In the genomic region with DNA sequence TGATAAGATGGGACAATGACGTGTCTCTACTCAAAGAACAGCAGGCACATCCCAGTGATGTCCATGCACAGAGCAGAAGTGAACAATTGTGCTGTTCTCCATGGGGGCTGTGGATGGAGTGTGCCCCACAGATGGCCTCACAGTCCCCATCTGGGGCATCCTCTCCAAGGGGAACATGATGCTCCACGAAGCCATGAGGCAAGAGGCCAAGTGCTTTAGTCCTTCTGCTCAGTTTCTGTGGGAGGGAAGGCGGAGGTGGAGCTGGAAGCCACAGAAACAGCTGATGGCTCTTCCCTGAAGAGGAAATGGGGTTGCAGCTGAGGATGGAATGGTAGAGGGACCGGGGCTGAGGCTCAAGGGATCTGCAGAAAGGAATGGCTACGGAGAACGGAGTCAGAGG, we compare ENCODE assay signal across 16 mouse cellular contexts.
DNase-seq lines count a peak whose midpoint lies in the region; ATAC-seq lines count a peak whose summit lies in the region.
"Had no signal": no experiment of that assay in that cellular context is flagged by ENCODE, and none has a peak within 500 bp of the region (broad histone marks: within the 10 kb centered on the region; RNA-seq: fewer than 3 reads in every experiment).

No protein-coding gene starts in this region.

- H3K4me3 ChIP-seq in heart, embryonic 12.5 days: no peak overlapping the region
- H3K4me3 ChIP-seq in intestine, embryonic 16.5 days (ENCODE audit: low read length): no peak overlapping the region
- H3K4me3 ChIP-seq: embryonic facial prominence, embryonic 15.5 days; heart, embryonic 15.5 days had no signal

- H3K4me1 ChIP-seq in heart, embryonic 12.5 days (replicated peaks): peaks cover 3% of the 10 kb centered on the region; the same call in 1 of the 2 replicates
- no peaks in the 10 kb centered on the region for H3K4me1 ChIP-seq in intestine, embryonic 16.5 days (ENCODE audit: control insufficient read depth, insufficient read depth, low read length)
- H3K4me1 ChIP-seq: embryonic facial prominence, embryonic 15.5 days; heart, embryonic 15.5 days had no signal

- ATAC-seq in heart, embryonic 12.5 days (ENCODE audit: insufficient number of reproducible peaks, low FRiP score): no peak
- no peak for ATAC-seq in monocyte, adult 5-6 weeks (replicated peaks; ENCODE audit: insufficient number of reproducible peaks, low FRiP score, low TSS enrichment, poor library complexity, severe bottlenecking)
- ATAC-seq in intestine, embryonic 16.5 days: no peak
- ATAC-seq: forebrain, embryonic 14.5 days; hindbrain, embryonic 16.5 days; Patski had no signal

- H3K27ac ChIP-seq in heart, embryonic 12.5 days (ENCODE audit: poor library complexity, severe bottlenecking): no peak overlapping the region
- no peak overlapping the region for H3K27ac ChIP-seq in intestine, embryonic 16.5 days (ENCODE audit: low read length)
- H3K27ac ChIP-seq: embryonic facial prominence, embryonic 15.5 days; heart, embryonic 15.5 days had no signal

- H3K9ac ChIP-seq in heart, embryonic 12.5 days: no peak overlapping the region
- no peak overlapping the region for H3K9ac ChIP-seq in intestine, embryonic 16.5 days (ENCODE audit: low read depth, low read length)
- H3K9ac ChIP-seq: embryonic facial prominence, embryonic 15.5 days; heart, embryonic 15.5 days; lung, embryonic 14.5 days had no signal

- 73% methylated on average over 6 of the region's 6 CpGs for WGBS in heart, embryonic 12.5 days
- 87% methylated on average over 6 of the region's 6 CpGs for WGBS in intestine, embryonic 16.5 days

- intact Hi-C loops in heart, postnatal 10 days (cut with DNase I): no loop called here

- no peak overlapping the region for H3K4me2 ChIP-seq in heart, embryonic 12.5 days
- no peak overlapping the region for H3K4me2 ChIP-seq in intestine, embryonic 16.5 days (ENCODE audit: low read depth, low read length)
- H3K4me2 ChIP-seq: embryonic facial prominence, embryonic 15.5 days; heart, embryonic 15.5 days; lung, embryonic 14.5 days had no signal

- no peaks in the 10 kb centered on the region for H3K27me3 ChIP-seq in heart, embryonic 12.5 days (replicated peaks)
- no peaks in the 10 kb centered on the region for H3K27me3 ChIP-seq in intestine, embryonic 16.5 days (replicated peaks; ENCODE audit: control insufficient read depth, insufficient read depth, low read length)
- H3K27me3 ChIP-seq: embryonic facial prominence, embryonic 15.5 days; heart, embryonic 15.5 days; Patski had no signal

- no peaks in the 10 kb centered on the region for H3K9me3 ChIP-seq in heart, embryonic 12.5 days (replicated peaks)
- H3K9me3 ChIP-seq in intestine, embryonic 16.5 days (ENCODE audit: control insufficient read depth, low read length): no peaks in the 10 kb centered on the region
- H3K9me3 ChIP-seq: embryonic facial prominence, embryonic 15.5 days; heart, embryonic 15.5 days had no signal

- H3K36me3 ChIP-seq in heart, embryonic 12.5 days: no peaks in the 10 kb centered on the region
- no peaks in the 10 kb centered on the region for H3K36me3 ChIP-seq in intestine, embryonic 16.5 days (ENCODE audit: control insufficient read depth, insufficient read depth, low read length)
- H3K36me3 ChIP-seq: embryonic facial prominence, embryonic 15.5 days; heart, embryonic 15.5 days had no signal

- DNase-seq in heart, postnatal 10 days: peak; percentile 3 to 23
- peak; percentile 91 for DNase-seq in cerebellum, adult 9-10 months
- DNase-seq in layer of hippocampus, adult 9-11 months: peak; percentile 90
- peak; percentile 26 for DNase-seq in right cerebral cortex, postnatal 14 days
- DNase-seq in T-cell, adult 2 months (ENCODE audit: low spot score): no peak
- DNase-seq: adrenal gland, adult 8-10 months; lung, embryonic 14.5 days; retina, postnatal 1 day had no signal
